Mouse (Mus musculus): ENCODE results near the gene Gba2. TPM values are rescaled to one million over a fixed set of nuclear protein-coding genes. Genes with fewer than 3 reads are reported as not detected.

Gene Gba2
- 25.4 and 27.4 TPM in 2 replicates for polyA plus RNA-seq (2014; fragmentation: Nextera tagmentation; extraction: Ambion mirVana)

DNA sequence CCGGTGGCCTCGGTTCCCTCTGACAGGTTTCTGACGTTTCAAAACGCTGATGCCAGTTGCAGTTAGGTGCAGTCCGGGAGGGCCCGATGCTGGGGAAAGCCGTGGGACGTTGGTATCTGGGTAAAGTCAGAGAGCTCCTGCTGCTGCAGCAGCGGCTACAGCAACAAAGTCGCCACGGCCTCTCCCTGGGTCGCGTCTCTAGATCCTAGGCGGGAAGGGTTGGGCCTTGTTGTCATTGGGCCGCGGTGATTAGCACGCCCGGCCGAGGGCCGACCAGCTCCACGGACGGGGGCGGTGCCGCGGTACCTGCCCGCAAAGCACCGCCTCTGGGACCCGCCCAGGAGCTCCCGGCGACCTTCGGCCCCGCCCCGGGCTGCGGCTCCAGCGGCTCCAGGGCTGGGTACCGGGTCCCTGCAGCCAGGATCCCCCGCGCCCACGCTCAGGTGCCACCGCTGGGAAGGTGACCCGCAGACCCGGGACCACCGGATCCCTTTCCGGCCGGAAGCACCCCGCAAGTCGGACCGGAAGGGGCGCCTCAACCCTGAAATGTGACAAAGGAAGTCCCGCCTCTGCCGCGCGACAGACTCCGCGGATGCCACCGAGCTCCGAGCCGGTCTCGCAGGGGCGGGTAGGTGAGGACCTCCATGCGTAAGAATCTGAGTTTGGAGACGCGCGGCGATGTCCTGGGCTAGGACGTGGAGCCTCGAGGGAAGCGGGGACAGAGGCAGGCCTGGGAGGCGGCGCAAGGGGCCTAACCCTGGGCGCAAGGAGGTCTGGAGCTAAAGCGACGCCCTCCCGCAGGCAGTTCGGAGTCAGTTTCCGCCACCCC, at the start of gene Gba2, which contains the start of gene Rgp1:
TSS of gene Gba2 (minus strand) at position 498 of the 829 bp plus-strand sequence.
TSS of gene Rgp1 (plus strand) at position 340 of the 829 bp plus-strand sequence.
- Histone ChIP-seq H3K27me3 (ENCODE audit: control insufficient read depth, insufficient read depth, low read length) (no peaks in the 10 kb centered on the region), H3K4me2 (replicated peaks; ENCODE audit: low read depth, low read length) (peak within 1 kb of the TSS; percentile 76), H3K9me3 (ENCODE audit: control insufficient read depth, low read length) (no peaks in the 10 kb centered on the region), H3K4me3 (ENCODE audit: low read depth, low read length) (peak within 1 kb of the TSS; percentile 86), H3K9ac (ENCODE audit: low read depth, low read length) (peak within 1 kb of the TSS; percentile 95), H3K27ac (ENCODE audit: low read depth, low read length) (peak within 1 kb of the TSS; percentile 70), H3K36me3 (ENCODE audit: control insufficient read depth, insufficient read depth, low read length) (0 out of 2 replicates have a peak, but pooled peaks cover 5% of the 10 kb centered on the region), H3K4me1 (replicated peaks; ENCODE audit: control insufficient read depth, insufficient read depth, low read length) (peaks cover 10% of the 10 kb centered on the region; the same call in 1 of the 2 replicates)
- peak; percentile 84 for DNase-seq (ENCODE audit: low spot score)
- WGBS: under 1% methylated on average over 61 of the region's 76 CpGs
- ATAC-seq (ENCODE audit: low FRiP score): peak; percentile 90

DNA sequence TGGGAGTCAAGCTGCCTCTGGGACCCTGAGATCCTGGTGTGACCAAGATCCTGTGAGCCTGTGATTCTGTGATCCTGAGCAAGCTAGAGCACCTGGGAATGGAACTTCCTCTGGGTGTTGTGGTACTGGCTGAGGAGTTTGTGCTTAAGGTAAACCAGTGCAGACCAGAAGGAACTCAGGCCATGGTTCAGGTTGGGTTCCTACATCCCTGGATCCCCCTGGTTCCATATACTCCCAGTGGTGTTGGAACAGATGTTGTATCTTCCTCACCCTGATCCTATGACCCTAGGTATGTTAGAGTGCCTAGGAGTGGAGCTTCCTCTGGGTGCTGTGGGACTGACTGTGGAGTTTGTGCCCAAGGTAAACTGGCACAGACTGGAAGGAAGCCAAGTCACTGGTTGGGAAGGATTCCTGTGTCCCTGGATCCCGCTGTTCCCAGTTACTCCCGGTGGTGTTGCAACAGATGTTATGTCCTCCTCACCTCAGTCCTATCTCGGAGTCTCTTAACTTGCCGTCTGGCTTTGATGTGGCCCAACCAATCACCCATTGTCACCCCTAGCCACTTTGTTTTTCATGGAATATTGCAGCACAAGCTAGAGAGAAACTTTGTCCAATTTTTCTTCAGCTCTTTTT, 41.6 kb upstream of the Gba2 start:
- ATAC-seq (ENCODE audit: low FRiP score) (no peak), DNase-seq (ENCODE audit: low spot score) (no peak)
- WGBS: 83% methylated on average over 4 of the region's 4 CpGs

DNA sequence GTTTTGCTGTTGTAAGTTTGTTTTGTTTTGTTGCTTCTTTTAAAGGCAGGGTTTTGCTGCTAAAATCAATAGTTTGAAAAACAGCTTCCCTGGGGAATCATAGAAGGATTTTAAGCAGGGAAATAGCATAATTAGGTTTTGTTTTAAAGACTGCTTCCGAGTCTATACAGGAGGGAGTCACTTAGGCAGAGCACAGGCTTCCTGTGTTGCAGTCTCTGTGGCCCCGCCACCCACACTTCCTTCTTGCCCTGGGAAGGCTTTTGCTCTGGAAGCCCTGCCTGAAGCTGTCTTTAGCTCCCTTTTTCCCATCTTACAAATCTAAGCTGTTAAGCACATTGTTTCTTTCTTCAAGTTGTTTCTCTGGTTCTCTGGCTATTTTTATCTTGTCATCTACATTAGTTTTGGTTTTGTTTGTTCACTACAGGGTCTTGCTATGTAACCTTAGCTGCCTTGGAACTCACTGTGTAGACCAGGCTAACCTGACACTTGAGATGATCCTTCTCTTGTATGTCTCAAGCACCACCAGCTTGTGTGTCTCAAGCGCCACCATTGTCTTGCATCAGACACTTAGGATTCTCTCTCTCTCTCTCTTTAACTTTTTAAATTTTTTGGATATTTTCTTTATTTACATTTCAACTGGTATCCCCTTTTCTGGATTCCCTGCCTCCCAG, 34.5 kb upstream of the Gba2 start:
- Histone ChIP-seq H3K4me2 (replicated peaks; ENCODE audit: low read depth, low read length) (no peak overlapping the region), H3K4me1 (replicated peaks; ENCODE audit: control insufficient read depth, insufficient read depth, low read length) (no peaks in the 10 kb centered on the region), H3K27ac (ENCODE audit: low read depth, low read length) (no peak overlapping the region), H3K36me3 (ENCODE audit: control insufficient read depth, insufficient read depth, low read length) (no peaks in the 10 kb centered on the region), H3K27me3 (ENCODE audit: control insufficient read depth, insufficient read depth, low read length) (no peaks in the 10 kb centered on the region), H3K9me3 (ENCODE audit: control insufficient read depth, low read length) (no peaks in the 10 kb centered on the region), H3K9ac (ENCODE audit: low read depth, low read length) (no peak overlapping the region), H3K4me3 (ENCODE audit: low read depth, low read length) (no peak overlapping the region)
- 69% methylated on average over 3 of the region's 3 CpGs for WGBS
- ATAC-seq (ENCODE audit: low FRiP score): no peak
- DNase-seq (ENCODE audit: low spot score): no peak

More for the DNA sequence above, 41.6 kb upstream of the Gba2 start:
- Histone ChIP-seq H3K27me3 (ENCODE audit: control insufficient read depth, insufficient read depth, low read length) (no peaks in the 10 kb centered on the region), H3K9me3 (ENCODE audit: control insufficient read depth, low read length) (no peaks in the 10 kb centered on the region), H3K9ac (ENCODE audit: low read depth, low read length) (no peak overlapping the region), H3K4me1 (replicated peaks; ENCODE audit: control insufficient read depth, insufficient read depth, low read length) (no peaks in the 10 kb centered on the region), H3K36me3 (ENCODE audit: control insufficient read depth, insufficient read depth, low read length) (no peaks in the 10 kb centered on the region), H3K27ac (ENCODE audit: low read depth, low read length) (no peak overlapping the region), H3K4me3 (ENCODE audit: low read depth, low read length) (no peak overlapping the region), H3K4me2 (replicated peaks; ENCODE audit: low read depth, low read length) (no peak overlapping the region)

DNA sequence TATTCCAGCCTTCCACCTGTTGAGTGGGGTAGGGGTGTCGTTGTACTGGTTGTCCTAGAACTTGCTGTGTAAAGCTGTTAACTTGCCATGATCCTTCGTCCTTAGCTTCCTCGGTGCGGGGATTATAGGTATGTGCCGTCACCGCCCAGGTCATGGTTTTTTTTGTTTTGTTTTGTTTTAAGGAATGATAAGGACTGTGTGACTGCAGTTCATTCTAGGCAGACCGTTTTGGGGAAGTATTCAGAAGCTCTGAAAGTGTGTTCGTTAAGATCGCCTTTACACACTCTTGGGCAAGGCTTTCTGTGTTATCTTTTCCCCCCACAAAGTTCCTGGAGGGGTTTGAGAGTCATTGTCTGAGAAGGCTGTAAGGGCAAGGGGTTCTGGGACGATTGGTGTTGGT, 33.9 kb upstream of the Gba2 start:
- WGBS: 80% methylated on average over 10 of the region's 10 CpGs
- Histone ChIP-seq H3K27me3 (ENCODE audit: control insufficient read depth, insufficient read depth, low read length) (no peaks in the 10 kb centered on the region), H3K36me3 (ENCODE audit: control insufficient read depth, insufficient read depth, low read length) (no peaks in the 10 kb centered on the region), H3K4me3 (ENCODE audit: low read depth, low read length) (no peak overlapping the region), H3K4me1 (replicated peaks; ENCODE audit: control insufficient read depth, insufficient read depth, low read length) (no peaks in the 10 kb centered on the region), H3K9ac (ENCODE audit: low read depth, low read length) (no peak overlapping the region), H3K9me3 (ENCODE audit: control insufficient read depth, low read length) (no peaks in the 10 kb centered on the region), H3K27ac (ENCODE audit: low read depth, low read length) (no peak overlapping the region), H3K4me2 (replicated peaks; ENCODE audit: low read depth, low read length) (no peak overlapping the region)
- no peak for DNase-seq (ENCODE audit: low spot score)
- ATAC-seq (ENCODE audit: low FRiP score): no peak

DNA sequence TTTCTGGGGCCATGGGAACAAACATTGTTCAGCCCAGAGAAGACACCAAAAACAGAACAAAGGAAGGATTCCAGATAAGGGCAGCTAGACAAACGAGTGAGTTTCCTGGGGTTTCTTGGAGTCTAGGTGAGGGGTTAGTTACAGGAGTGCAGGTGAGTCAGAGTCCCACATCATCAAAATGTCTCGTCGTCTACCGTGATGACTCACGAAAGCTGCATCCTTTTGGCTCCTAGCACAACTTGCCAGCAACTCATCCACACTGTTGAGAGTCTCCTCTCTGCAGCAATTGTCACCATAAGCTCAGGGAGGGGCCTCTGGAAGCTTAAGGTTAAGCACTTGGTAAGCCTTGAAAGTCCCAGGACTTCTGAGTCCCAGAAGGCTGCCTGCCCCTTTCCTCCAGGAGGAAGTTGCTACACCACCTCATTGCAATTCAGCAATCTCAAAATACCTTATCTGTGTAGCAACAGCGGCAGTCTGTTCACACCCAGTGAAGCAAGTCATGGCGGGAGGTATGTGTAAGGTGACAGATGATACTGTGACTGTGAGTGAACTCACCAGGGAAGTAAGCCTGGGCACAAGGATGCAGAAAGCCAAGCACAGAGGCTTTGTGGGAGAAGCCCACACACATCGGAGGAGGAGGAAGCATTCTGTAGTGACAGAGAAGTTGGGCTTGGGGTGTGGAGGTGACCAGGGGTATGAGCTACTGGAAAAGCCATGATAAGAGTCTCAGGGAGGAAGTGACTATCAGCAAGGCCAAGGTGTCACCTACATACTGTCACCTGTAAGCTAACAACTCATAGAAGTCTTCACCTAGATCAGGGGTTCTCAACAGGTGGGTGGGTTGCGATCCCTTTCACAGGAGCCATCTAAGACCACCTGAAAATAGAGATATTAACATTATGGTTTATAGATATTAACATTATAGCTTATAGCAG, 26.3 kb upstream of the Gba2 start:
- no peak for DNase-seq (ENCODE audit: low spot score)
- Histone ChIP-seq H3K36me3 (ENCODE audit: control insufficient read depth, insufficient read depth, low read length) (no peaks in the 10 kb centered on the region), H3K9me3 (ENCODE audit: control insufficient read depth, low read length) (no peaks in the 10 kb centered on the region), H3K4me3 (ENCODE audit: low read depth, low read length) (no peak overlapping the region), H3K27ac (ENCODE audit: low read depth, low read length) (no peak overlapping the region), H3K4me1 (replicated peaks; ENCODE audit: control insufficient read depth, insufficient read depth, low read length) (no peaks in the 10 kb centered on the region), H3K4me2 (replicated peaks; ENCODE audit: low read depth, low read length) (no peak overlapping the region), H3K27me3 (ENCODE audit: control insufficient read depth, insufficient read depth, low read length) (no peaks in the 10 kb centered on the region), H3K9ac (ENCODE audit: low read depth, low read length) (no peak overlapping the region)
- no peak for ATAC-seq (ENCODE audit: low FRiP score)
- WGBS: 80% methylated on average over 9 of the region's 9 CpGs

DNA sequence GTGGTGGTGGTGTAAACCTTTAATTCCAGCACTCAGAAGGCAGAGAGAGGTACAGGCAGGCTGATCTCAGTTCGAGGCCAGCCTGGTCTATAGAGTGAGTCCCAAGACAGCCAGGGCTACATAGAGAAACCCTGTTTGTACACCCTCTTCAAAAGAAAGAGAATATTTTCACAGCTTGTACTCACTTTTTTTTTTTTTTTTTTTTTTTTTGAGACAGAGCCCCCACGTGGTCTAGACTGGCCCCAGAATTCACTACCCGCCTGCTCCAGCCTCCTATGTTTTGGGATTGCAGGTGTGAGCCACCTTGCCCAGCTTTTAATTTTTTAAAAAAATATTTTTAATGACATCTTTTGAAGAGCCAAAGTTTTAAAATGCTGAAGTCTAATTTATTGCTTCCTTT, 25.4 kb upstream of the Gba2 start:
- H3K36me3 ChIP-seq (ENCODE audit: control insufficient read depth, insufficient read depth, low read length): no peaks in the 10 kb centered on the region
- WGBS: 81% methylated on average over 3 of the region's 3 CpGs
- no peak overlapping the region for H3K4me3 ChIP-seq (ENCODE audit: low read depth, low read length)
- no peak overlapping the region for H3K4me2 ChIP-seq (replicated peaks; ENCODE audit: low read depth, low read length)
- H3K9me3 ChIP-seq (ENCODE audit: control insufficient read depth, low read length): no peaks in the 10 kb centered on the region
- H3K9ac ChIP-seq (ENCODE audit: low read depth, low read length): no peak overlapping the region
- no peak overlapping the region for H3K27ac ChIP-seq (ENCODE audit: low read depth, low read length)
- no peaks in the 10 kb centered on the region for H3K27me3 ChIP-seq (ENCODE audit: control insufficient read depth, insufficient read depth, low read length)
- H3K4me1 ChIP-seq (replicated peaks; ENCODE audit: control insufficient read depth, insufficient read depth, low read length): no peaks in the 10 kb centered on the region
- DNase-seq (ENCODE audit: low spot score) (no peak), ATAC-seq (ENCODE audit: low FRiP score) (no peak)

DNA sequence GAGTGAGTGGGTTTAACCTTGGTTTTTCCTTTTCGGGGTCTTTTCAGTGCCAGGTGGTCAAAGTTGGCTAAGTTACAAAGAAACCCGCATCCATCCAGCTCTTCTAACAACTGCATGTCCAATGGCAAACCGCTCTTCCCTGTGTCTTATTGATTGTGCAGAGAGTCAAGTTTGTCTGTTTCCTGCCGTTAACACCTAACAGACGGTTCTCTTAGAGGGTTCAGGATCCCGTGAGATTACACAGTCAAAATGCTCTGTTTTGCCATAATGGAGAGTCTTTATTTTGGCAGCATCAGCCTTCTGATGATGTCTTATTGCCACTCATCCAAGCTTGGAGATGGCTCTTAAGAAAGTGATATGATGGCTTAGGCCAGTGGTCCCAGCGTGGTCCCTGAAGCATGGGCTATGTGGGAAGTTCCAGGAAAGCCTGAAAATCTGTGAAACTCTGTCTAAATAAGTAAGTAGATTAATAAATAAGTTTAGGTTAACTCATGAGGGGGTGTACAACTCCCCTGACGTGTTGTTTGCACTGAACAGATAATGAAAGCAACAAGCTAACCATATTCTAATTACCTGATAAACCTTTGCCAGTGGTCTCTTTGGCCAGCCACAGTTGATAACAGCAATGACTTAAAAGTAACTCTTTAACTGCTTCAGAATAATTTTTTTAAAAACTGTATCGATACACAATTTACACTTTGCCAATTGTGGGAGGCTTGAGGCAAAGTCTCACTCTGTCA, 21.7 kb upstream of the Gba2 start:
- H3K4me3 ChIP-seq (ENCODE audit: low read depth, low read length): no peak overlapping the region
- H3K4me2 ChIP-seq (replicated peaks; ENCODE audit: low read depth, low read length): no peak overlapping the region
- H3K9me3 ChIP-seq (ENCODE audit: control insufficient read depth, low read length): no peaks in the 10 kb centered on the region
- H3K36me3 ChIP-seq (ENCODE audit: control insufficient read depth, insufficient read depth, low read length): no peaks in the 10 kb centered on the region
- ATAC-seq (ENCODE audit: low FRiP score): no peak
- no peaks in the 10 kb centered on the region for H3K4me1 ChIP-seq (replicated peaks; ENCODE audit: control insufficient read depth, insufficient read depth, low read length)
- no peak overlapping the region for H3K9ac ChIP-seq (ENCODE audit: low read depth, low read length)
- no peaks in the 10 kb centered on the region for H3K27me3 ChIP-seq (ENCODE audit: control insufficient read depth, insufficient read depth, low read length)
- no peak overlapping the region for H3K27ac ChIP-seq (ENCODE audit: low read depth, low read length)
- no peak for DNase-seq (ENCODE audit: low spot score)
- 84% methylated on average over 9 of the region's 9 CpGs for WGBS
